Mouse (Mus musculus) gastrocnemius, postnatal 4 days (tissue): ENCODE data around the gene Ap2a2. TPM values are rescaled to one million over a fixed set of nuclear protein-coding genes. Genes with fewer than 3 reads are reported as not detected.
"Not testable (repeated sequence)": the region's sequence is repeated elsewhere in the genome, so short reads cannot be mapped to it uniquely, and the experiment has no call there.

Source experiments
- DNase-seq, 2 experiments: peaks; one replicate each; pipeline ENCODE4 v3.0.0; 2021 to 2022; ENCODE audit warnings: low spot score in 2 of 2, mixed read lengths in 2 of 2
- microRNA-seq: library from miRNA; unstranded; fragments of <30 nt; microRNA quantifications from one replicate; pipeline ENCODE4 v1.2.0, GENCODE M21; 2021
- total RNA-seq, 2 experiments: library from RNA; stranded (reverse); gene quantifications; 2 replicates each; pipeline ENCODE4 v1.2.3; 2021

Ap2a2 gene
- total RNA-seq, 2 experiments from 2014 or later: 63.4 to 65.5 TPM

GRCm38 (mm10) chr7:141647815-141648214, 85.8 kb downstream of the Ap2a2 start:
- no peak for DNase-seq

- DNase-seq: no peak
Measured at GRCm38 (mm10) chr7:141652191-141652590, 90.2 kb downstream of the Ap2a2 start.

- no peak for DNase-seq
Measured at GRCm38 (mm10) chr7:141660346-141660745, 98.4 kb downstream of the Ap2a2 start.

- no peak for DNase-seq
Measured at GRCm38 (mm10) chr7:141661481-141661880, 99.5 kb downstream of the Ap2a2 start.

GRCm38 (mm10) chr7:141662223-141662622, 100.2 kb downstream of the Ap2a2 start:
- DNase-seq: no peak

GRCm38 (mm10) chr7:141666190-141666589, 104.2 kb downstream of the Ap2a2 start:
- peak in 1 of 2 experiments; percentile 45 for DNase-seq

- DNase-seq: not testable (repeated sequence)
Measured at GRCm38 (mm10) chr7:141669097-141669496, 107.1 kb downstream of the Ap2a2 start.

- no peak for DNase-seq
Measured at GRCm38 (mm10) chr7:141670999-141671398, 109.0 kb downstream of the Ap2a2 start.

- no peak for DNase-seq
Measured at GRCm38 (mm10) chr7:141671626-141672291, 109.8 kb downstream of the Ap2a2 start.

- DNase-seq: no peak
Measured at GRCm38 (mm10) chr7:141678922-141679321, 116.9 kb downstream of the Ap2a2 start.

Small RNA genes lying within 50 kb of the gene (microRNA-seq; reads per million reads assigned to microRNA genes)
- not detected for gene Mir7063

Other genes starting within 250 kb of the Ap2a2 start
- 10 to 100 TPM; 44.6 to 50.4 TPM for gene Deaf1, start 234.5 kb upstream of the Ap2a2 start, total RNA-seq
- gene Tmem80, start 234.4 kb upstream of the Ap2a2 start, total RNA-seq: 10 to 100 TPM; 14.2 to 14.6 TPM
- 1 to 10 TPM; 2.4 to 2.5 TPM for gene Eps8l2, start 223.3 kb upstream of the Ap2a2 start, total RNA-seq
- gene Taldo1, start 170.0 kb upstream of the Ap2a2 start, total RNA-seq: 100 to 1,000 TPM; 120 to 128 TPM
- gene Gatd1, start 148.0 kb upstream of the Ap2a2 start, total RNA-seq: 10 to 100 TPM; 18.3 to 19.5 TPM
- under 1 TPM; 0.34 to 0.49 TPM for gene Cend1, start 132.7 kb upstream of the Ap2a2 start, total RNA-seq
- gene Slc25a22, start 124.3 kb upstream of the Ap2a2 start, total RNA-seq: 10 to 100 TPM; 16.4 to 25.2 TPM
- gene Pidd1, start 118.1 kb upstream of the Ap2a2 start, total RNA-seq: 1 to 10 TPM; 4.0 to 4.5 TPM
- gene Rplp2, start 114.8 kb upstream of the Ap2a2 start, total RNA-seq: 1,000 to 10,000 TPM; 1,111 to 1,331 TPM
- gene Pnpla2, start 107.0 kb upstream of the Ap2a2 start, total RNA-seq: 100 to 1,000 TPM in 1 of 2 experiments, 10 to 100 TPM in 1; 98.6 to 133 TPM
- 1 to 10 TPM; 8.9 to 9.3 TPM for gene Cracr2b, start 101.1 kb upstream of the Ap2a2 start, total RNA-seq
- gene Cd151, start 94.8 kb upstream of the Ap2a2 start, total RNA-seq: 10 to 100 TPM; 87.2 to 88.8 TPM
- 10 to 100 TPM; 35.3 to 35.9 TPM for gene Polr2l, start 87.0 kb upstream of the Ap2a2 start, total RNA-seq
- gene Tspan4, start 86.9 kb upstream of the Ap2a2 start, total RNA-seq: 10 to 100 TPM; 19.6 to 19.7 TPM
- 10 to 100 TPM; 23.0 to 34.4 TPM for gene Chid1, start 22.3 kb upstream of the Ap2a2 start, total RNA-seq
- not detected for gene Muc6, start 93.1 kb downstream of the Ap2a2 start, total RNA-seq
- under 1 TPM; 0.52 to 0.59 TPM for gene Muc2, start 128.2 kb downstream of the Ap2a2 start, total RNA-seq
- gene Muc5ac, start 226.8 kb downstream of the Ap2a2 start, total RNA-seq: not detected